Mouse (Mus musculus) bone marrow, adult 2 months (tissue): Measurements from ENCODE around the gene Tigd4.

Experiments
- CTCF ChIP-seq: fragments of 200-500 bp; IDR thresholded peaks from 2 replicates; pipeline ENCODE4 v1.5.1; 2011; ENCODE audit warnings: low read length, control low read depth; ENCODE audit not compliant: control insufficient read depth, insufficient read depth
- POLR2A ChIP-seq: fragments of 200-500 bp; IDR thresholded peaks from 2 replicates; pipeline ENCODE4 v1.6.1; 2011; ENCODE audit warnings: low read depth, mild to moderate bottlenecking, control low read depth, low read length, borderline replicate concordance; ENCODE audit not compliant: control insufficient read depth

- TF ChIP-seq CTCF (no peak), POLR2A (no peak)
Measured at GRCm38 (mm10) chr3:84602759-84603158, 9.4 kb downstream of the Tigd4 start.
